In genomic region chr1:60862951-60863461, GRCm38 (mm10) we compare ENCODE assay signal across 9 mouse cellular contexts. TPM values are rescaled to one million over a fixed set of nuclear protein-coding genes. Genes with fewer than 3 reads are reported as not detected.
DNase-seq lines count a peak whose midpoint lies in the region; ATAC-seq and TF ChIP-seq lines count a peak whose summit lies in the region.
"Had no signal": no experiment of that assay in that cellular context is flagged by ENCODE, and none has a peak within 500 bp of the region (broad histone marks: within the 10 kb centered on the region; RNA-seq: fewer than 3 reads in every experiment).

No protein-coding gene starts in this region.

- H3K27me3 ChIP-seq in testis, adult 2 months (ENCODE audit: control insufficient read depth, insufficient read depth, low read length) = no peaks in the 10 kb centered on the region
- no peaks in the 10 kb centered on the region for H3K27me3 ChIP-seq in heart, embryonic 14.5 days (ENCODE audit: control insufficient read depth, insufficient read depth, low read length)
- H3K27me3 ChIP-seq: midbrain, embryonic 12.5 days had no signal

- WGBS in heart, embryonic 14.5 days = 41% methylated on average over 13 of the region's 13 CpGs

- H3K4me1 ChIP-seq in testis, adult 2 months (ENCODE audit: control insufficient read depth, insufficient read depth, low read length) = no peaks in the 10 kb centered on the region
- H3K4me1 ChIP-seq in heart, embryonic 14.5 days (ENCODE audit: control insufficient read depth in 2 of 2, insufficient read depth in 2 of 2, low read length in 2 of 2) = peaks cover 16 to 30% of the 10 kb centered on the region in 2 experiments
- H3K4me1 ChIP-seq: midbrain, embryonic 12.5 days had no signal

- no peak for TF ChIP-seq POLR2A in testis, adult 2 months (IDR thresholded peaks at IDR 0.05; ENCODE audit: control insufficient read depth, low read depth, low read length)

- H3K27ac ChIP-seq in testis, adult 2 months (ENCODE audit: control insufficient read depth, insufficient read depth, low read depth, low read length) = peak overlapping the region; percentile 10; the same call in 1 of the 2 replicates
- peak overlapping the region; percentile 65 to 79 for H3K27ac ChIP-seq in heart, embryonic 14.5 days (replicated peaks in 1 of 2; ENCODE audit: control insufficient read depth in 1 of 2, insufficient read depth in 1 of 2, low read depth in 2 of 2, low read length in 2 of 2)
- H3K27ac ChIP-seq: midbrain, embryonic 12.5 days had no signal

- H3K9me3 ChIP-seq in heart, embryonic 14.5 days (ENCODE audit: control insufficient read depth, low read length) = no peaks in the 10 kb centered on the region
- H3K9me3 ChIP-seq: midbrain, embryonic 12.5 days had no signal

- H3K9ac ChIP-seq in heart, embryonic 14.5 days (ENCODE audit: low read length) = 0 out of 2 replicates have a peak overlapping the region, but pooled peaks have one; percentile 16
- H3K9ac ChIP-seq: midbrain, embryonic 12.5 days had no signal

- H3K36me3 ChIP-seq in testis, adult 2 months (ENCODE audit: control insufficient read depth, insufficient read depth, low read length) = no peaks in the 10 kb centered on the region
- no peaks in the 10 kb centered on the region for H3K36me3 ChIP-seq in heart, embryonic 14.5 days (ENCODE audit: control insufficient read depth, insufficient read depth, low read length)
- H3K36me3 ChIP-seq: midbrain, embryonic 12.5 days had no signal

- H3K4me2 ChIP-seq in heart, embryonic 14.5 days (ENCODE audit: low read length) = peak overlapping the region; percentile 24; the same call in 1 of the 2 replicates
- H3K4me2 ChIP-seq: midbrain, embryonic 12.5 days had no signal

- no peak for TF ChIP-seq CTCF in testis, adult 2 months (IDR thresholded peaks at IDR 0.05; ENCODE audit: control insufficient read depth, insufficient read depth, insufficient replicate concordance, low read depth, low read length)

- no peak for ATAC-seq in heart, embryonic 14.5 days (ENCODE audit: insufficient number of reproducible peaks, insufficient read depth, low FRiP score, low read depth)

- no peak overlapping the region for H3K4me3 ChIP-seq in testis, adult 2 months (ENCODE audit: control insufficient read depth, low read depth, low read length)
- H3K4me3 ChIP-seq in heart, embryonic 14.5 days (ENCODE audit: control insufficient read depth in 1 of 2, insufficient read depth in 1 of 2, low read depth in 1 of 2, low read length in 2 of 2) = no peak overlapping the region
- H3K4me3 ChIP-seq: midbrain, embryonic 12.5 days had no signal

- no peak for DNase-seq in testis, postnatal 10 days (ENCODE audit: low spot score)
- peak; percentile 12 to 25 for DNase-seq in kidney, postnatal 36 days
- DNase-seq in mesoderm, embryonic 11.5 days (ENCODE audit: low read depth, low spot score) = peak; percentile 67
- no peak for DNase-seq in cerebellum, postnatal 14 days
- DNase-seq in frontal cortex, adult 2 months (ENCODE audit: extremely low spot score in 1 of 2, low spot score in 1 of 2) = no peak
- DNase-seq in urinary bladder, postnatal 10 days (ENCODE audit: low spot score) = no peak

RNA-seq across cellular contexts. Expression of gene Ctla4, which starts 23.8 kb away (rescaled TPM):
- not detected in 2 replicates for polyA plus RNA-seq in testis, adult 2 months (2012; rRNA removed)
- not detected in 2 replicates for polyA plus RNA-seq in heart, embryonic 14.5 days (2014; fragmentation: Nextera tagmentation; extraction: Ambion mirVana)
- not detected in 2 replicates for polyA plus RNA-seq in frontal cortex, adult 2 months (2012; rRNA removed)
- polyA plus RNA-seq: midbrain, embryonic 12.5 days had no signal

Comparison
In these comparisons a context has a peak if more than half of its experiments do, and no peak if none do; other contexts are left out.
1. DNase-seq: peak in kidney, postnatal 36 days (2 of 2) and mesoderm, embryonic 11.5 days (single experiment); none in testis, postnatal 10 days (single experiment), cerebellum, postnatal 14 days (0 of 2), frontal cortex, adult 2 months (0 of 2) and urinary bladder, postnatal 10 days (single experiment).